Mouse (Mus musculus) liver, embryonic 15.5 days (tissue): ENCODE results near the gene Uba52. TPM values are rescaled to one million over a fixed set of nuclear protein-coding genes. Genes with fewer than 3 reads are reported as not detected.

ENCODE experiments used
- ATAC-seq: fragments of 200-750 bp; cut with Nextera tagmentation; 2 replicates; pipeline ENCODE4 v1.8.0; 2017; ENCODE audit warnings: moderate number of reproducible peaks, mild to moderate bottlenecking, moderate library complexity; ENCODE audit not compliant: insufficient read depth
- H3K27ac ChIP-seq: fragments of 300-500 bp; sonication (generic); replicated peaks from 2 replicates; pipeline ENCODE4 v1.5.1; 2015; ENCODE audit warnings: mild to moderate bottlenecking, inconsistent platforms
- H3K27me3 ChIP-seq: fragments of 300-500 bp; sonication (generic); 2 replicates; pipeline ENCODE4 v1.6.1; 2015; ENCODE audit warnings: mild to moderate bottlenecking, inconsistent platforms
- H3K36me3 ChIP-seq: fragments of 300-500 bp; sonication (generic); replicated peaks from 2 replicates; pipeline ENCODE4 v1.6.1; 2015; ENCODE audit warnings: moderate library complexity, mild to moderate bottlenecking, inconsistent platforms
- H3K4me1 ChIP-seq: fragments of 300-500 bp; sonication (generic); replicated peaks from 2 replicates; pipeline ENCODE4 v1.6.1; 2015; ENCODE audit warnings: inconsistent platforms
- H3K4me2 ChIP-seq: fragments of 300-500 bp; sonication (generic); 2 replicates; pipeline ENCODE4 v1.6.1; 2015; ENCODE audit warnings: moderate library complexity, mild to moderate bottlenecking, inconsistent platforms
- H3K4me3 ChIP-seq: fragments of 300-500 bp; sonication (generic); replicated peaks from 2 replicates; pipeline ENCODE4 v1.5.1; 2015; ENCODE audit warnings: mild to moderate bottlenecking, inconsistent platforms
- H3K9ac ChIP-seq: fragments of 300-500 bp; sonication (generic); 2 replicates; pipeline ENCODE4 v1.6.1; 2015; ENCODE audit warnings: moderate library complexity, mild to moderate bottlenecking, inconsistent platforms
- H3K9me3 ChIP-seq: fragments of 300-500 bp; sonication (generic); replicated peaks from 2 replicates; pipeline ENCODE4 v1.6.1; 2016; ENCODE audit warnings: inconsistent platforms
- WGBS: fragments of 180-500 bp; shearing (Covaris S2); methylation state at CpG from one replicate; pipeline ENCODE4 v1.1.7; 2015; ENCODE audit warnings: mixed read lengths; ENCODE audit not compliant: insufficient replicate concordance; 5-methylcytosine and 5-hydroxymethylcytosine counted together
- polyA plus RNA-seq: library from polyadenylated mRNA; unstranded; fragments of >200 nt; fragmentation: Nextera tagmentation; extraction: Ambion mirVana; gene quantifications from 2 replicates; pipeline ENCODE4 v1.2.1, GENCODE M21; 2015

Uba52 gene
- polyA plus RNA-seq, 1 experiment from 2014 or later: 562 TPM

- H3K4me1 ChIP-seq: peaks cover 47% of the 10 kb centered on the region
- peak overlapping the region; percentile 91 for H3K27ac ChIP-seq
- WGBS: 85% methylated on average over 2 of the region's 2 CpGs
- H3K27me3 ChIP-seq: no peaks in the 10 kb centered on the region
- H3K36me3 ChIP-seq: peaks cover 57% of the 10 kb centered on the region
- no peaks in the 10 kb centered on the region for H3K9me3 ChIP-seq
- no peak for ATAC-seq
- H3K4me3 ChIP-seq: no peak overlapping the region
- H3K4me2 ChIP-seq: peak overlapping the region; percentile 72; the same call in 1 of the 2 replicates
- H3K9ac ChIP-seq: no peak overlapping the region
These were observed 19.7 kb upstream of the Uba52 start for GRCm38 (mm10) chr8:70530314-70530713.

GRCm38 (mm10) chr8:70529741-70530161, 19.1 kb upstream of the Uba52 start:
- 66% methylated on average over 3 of the region's 3 CpGs for WGBS
- no peaks in the 10 kb centered on the region for H3K27me3 ChIP-seq
- ATAC-seq: no peak
- peaks cover 51% of the 10 kb centered on the region for H3K4me1 ChIP-seq
- peak overlapping the region; percentile 91 for H3K27ac ChIP-seq
- no peaks in the 10 kb centered on the region for H3K9me3 ChIP-seq
- peak overlapping the region; percentile 98 for H3K9ac ChIP-seq
- peak overlapping the region; percentile 72 for H3K4me2 ChIP-seq
- H3K36me3 ChIP-seq: peaks cover 52% of the 10 kb centered on the region
- peak overlapping the region; percentile 30 for H3K4me3 ChIP-seq

- peak overlapping the region; percentile 98 for H3K9ac ChIP-seq
- H3K4me1 ChIP-seq: peaks cover 51% of the 10 kb centered on the region
- H3K9me3 ChIP-seq: no peaks in the 10 kb centered on the region
- H3K4me3 ChIP-seq: peak overlapping the region; percentile 30
- WGBS: 17% methylated on average over 5 of the region's 5 CpGs
- H3K4me2 ChIP-seq: peak overlapping the region; percentile 72
- H3K27me3 ChIP-seq: no peaks in the 10 kb centered on the region
- H3K36me3 ChIP-seq: peaks cover 47% of the 10 kb centered on the region
- H3K27ac ChIP-seq: peak overlapping the region; percentile 91
- no peak for ATAC-seq
These were observed 18.7 kb upstream of the Uba52 start for GRCm38 (mm10) chr8:70529299-70529698.

GRCm38 (mm10) chr8:70528182-70528797, 17.7 kb upstream of the Uba52 start:
- 11% methylated on average over 13 of the region's 13 CpGs for WGBS

GRCm38 (mm10) chr8:70527512-70528181, 17.0 kb upstream of the Uba52 start, which contains the start of the genes Fkbp8 and Kxd1:
Gene Fkbp8, plus strand, starts transcription at chr8:70527724.
Gene Kxd1, minus strand, starts transcription at chr8:70527956.
- ATAC-seq: peak; percentile 77
- H3K9me3 ChIP-seq: no peaks in the 10 kb centered on the region
- H3K27ac ChIP-seq: peak within 1 kb of the TSS; percentile 91
- under 1% methylated on average over 61 of the region's 61 CpGs for WGBS
- no peaks in the 10 kb centered on the region for H3K27me3 ChIP-seq
- peaks cover 59% of the 10 kb centered on the region for H3K4me1 ChIP-seq
- peak within 1 kb of the TSS; percentile 98 for H3K9ac ChIP-seq
- H3K36me3 ChIP-seq: peaks cover 31% of the 10 kb centered on the region
- peak within 1 kb of the TSS; percentile 83 for H3K4me3 ChIP-seq
- H3K4me2 ChIP-seq: peak within 1 kb of the TSS; percentile 72

More at GRCm38 (mm10) chr8:70528182-70528797, 17.7 kb upstream of the Uba52 start:
- Histone ChIP-seq H3K4me2 (peak overlapping the region; percentile 72), H3K27ac (peak overlapping the region; percentile 91), H3K9ac (peak overlapping the region; percentile 98), H3K4me1 (peaks cover 57% of the 10 kb centered on the region), H3K36me3 (peaks cover 37% of the 10 kb centered on the region), H3K4me3 (peak overlapping the region; percentile 83), H3K27me3 (no peaks in the 10 kb centered on the region), H3K9me3 (no peaks in the 10 kb centered on the region)
- no peak for ATAC-seq

GRCm38 (mm10) chr8:70527111-70527511, 16.5 kb upstream of the Uba52 start:
- Histone ChIP-seq H3K9me3 (no peaks in the 10 kb centered on the region), H3K36me3 (peaks cover 25% of the 10 kb centered on the region), H3K9ac (peak overlapping the region; percentile 98), H3K4me1 (peaks cover 65% of the 10 kb centered on the region), H3K4me3 (peak overlapping the region; percentile 83), H3K4me2 (peak overlapping the region; percentile 72), H3K27ac (peak overlapping the region; percentile 91), H3K27me3 (no peaks in the 10 kb centered on the region)
- under 1% methylated on average over 8 of the region's 8 CpGs for WGBS
- ATAC-seq: peak; percentile 33

- peak overlapping the region; percentile 94 for H3K27ac ChIP-seq
- H3K27me3 ChIP-seq: no peaks in the 10 kb centered on the region
- H3K36me3 ChIP-seq: peaks cover 17% of the 10 kb centered on the region
- H3K4me2 ChIP-seq: peak overlapping the region; percentile 85
- peak overlapping the region; percentile 84 for H3K9ac ChIP-seq
- WGBS: under 1% methylated on average over 51 of the region's 51 CpGs
- H3K4me1 ChIP-seq: peaks cover 47% of the 10 kb centered on the region
- ATAC-seq: peak; percentile 81
- H3K9me3 ChIP-seq: no peaks in the 10 kb centered on the region
- H3K4me3 ChIP-seq: peak overlapping the region; percentile 77
These were observed 12.2 kb upstream of the Uba52 start for GRCm38 (mm10) chr8:70522592-70523403.

- ATAC-seq: no peak
- Histone ChIP-seq H3K9ac (no peak overlapping the region), H3K27me3 (no peaks in the 10 kb centered on the region), H3K4me1 (peaks cover 33% of the 10 kb centered on the region), H3K36me3 (peaks cover 42% of the 10 kb centered on the region), H3K9me3 (no peaks in the 10 kb centered on the region), H3K27ac (no peak overlapping the region), H3K4me2 (no peak overlapping the region), H3K4me3 (no peak overlapping the region)
- WGBS: 37% methylated on average over 2 of the region's 2 CpGs
These were observed 9.0 kb upstream of the Uba52 start for GRCm38 (mm10) chr8:70519606-70520005.

GRCm38 (mm10) chr8:70519043-70519442, 8.4 kb upstream of the Uba52 start:
- peaks cover 48% of the 10 kb centered on the region for H3K36me3 ChIP-seq
- no peak overlapping the region for H3K4me3 ChIP-seq
- no peaks in the 10 kb centered on the region for H3K9me3 ChIP-seq
- H3K4me1 ChIP-seq: peaks cover 33% of the 10 kb centered on the region
- H3K9ac ChIP-seq: no peak overlapping the region
- no peak overlapping the region for H3K27ac ChIP-seq
- H3K27me3 ChIP-seq: no peaks in the 10 kb centered on the region
- no peak for ATAC-seq
- no peak overlapping the region for H3K4me2 ChIP-seq
- WGBS: 85% methylated on average over 6 of the region's 6 CpGs

GRCm38 (mm10) chr8:70517940-70518643, 7.5 kb upstream of the Uba52 start:
- Histone ChIP-seq H3K9me3 (no peaks in the 10 kb centered on the region), H3K27me3 (no peaks in the 10 kb centered on the region), H3K36me3 (peaks cover 57% of the 10 kb centered on the region), H3K4me1 (peaks cover 29% of the 10 kb centered on the region), H3K9ac (no peak overlapping the region), H3K4me2 (no peak overlapping the region), H3K4me3 (no peak overlapping the region), H3K27ac (no peak overlapping the region)
- no peak for ATAC-seq
- 76% methylated on average over 10 of the region's 10 CpGs for WGBS
